Mouse (Mus musculus): ENCODE results near the gene Dennd5a. TPM values are rescaled to one million over a fixed set of nuclear protein-coding genes. Genes with fewer than 3 reads are reported as not detected.

Gene Dennd5a
- polyA plus RNA-seq, 1 experiment from 2014 or later: 50.3 TPM

DNA sequence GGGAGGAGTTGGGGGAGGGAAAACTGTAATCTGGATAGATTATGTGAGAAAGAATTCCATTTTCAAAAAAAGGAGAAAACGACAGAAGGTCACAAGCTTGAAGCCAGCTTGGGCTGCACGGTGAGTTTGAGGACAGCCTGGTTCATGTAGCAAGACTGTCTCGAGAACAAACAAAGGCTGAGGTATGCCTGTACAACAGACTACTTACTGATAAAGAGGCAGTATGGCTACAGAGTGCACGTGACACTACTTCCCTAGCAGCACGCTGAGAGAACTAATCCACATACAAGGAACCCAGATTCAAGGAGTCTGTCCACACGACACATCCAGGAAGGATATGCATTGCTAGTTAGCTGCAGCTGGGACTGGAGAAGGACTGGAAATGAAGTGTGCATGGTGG, 100.9 kb downstream of the Dennd5a start:
- 9% methylated on average over 6 of the region's 6 CpGs for WGBS
- Histone ChIP-seq H3K36me3 (no peaks in the 10 kb centered on the region), H3K4me2 (no peak overlapping the region), H3K4me3 (no peak overlapping the region), H3K27ac (ENCODE audit: poor library complexity, severe bottlenecking) (peak overlapping the region; percentile 10; the same call in 1 of the 2 replicates), H3K9me3 (replicated peaks) (no peaks in the 10 kb centered on the region), H3K27me3 (replicated peaks) (peaks cover 9% of the 10 kb centered on the region), H3K4me1 (replicated peaks) (peaks cover 37% of the 10 kb centered on the region), H3K9ac (no peak overlapping the region)
- no peak; the same call in 1 of the 2 replicates for ATAC-seq (ENCODE audit: insufficient number of reproducible peaks, low FRiP score)

DNA sequence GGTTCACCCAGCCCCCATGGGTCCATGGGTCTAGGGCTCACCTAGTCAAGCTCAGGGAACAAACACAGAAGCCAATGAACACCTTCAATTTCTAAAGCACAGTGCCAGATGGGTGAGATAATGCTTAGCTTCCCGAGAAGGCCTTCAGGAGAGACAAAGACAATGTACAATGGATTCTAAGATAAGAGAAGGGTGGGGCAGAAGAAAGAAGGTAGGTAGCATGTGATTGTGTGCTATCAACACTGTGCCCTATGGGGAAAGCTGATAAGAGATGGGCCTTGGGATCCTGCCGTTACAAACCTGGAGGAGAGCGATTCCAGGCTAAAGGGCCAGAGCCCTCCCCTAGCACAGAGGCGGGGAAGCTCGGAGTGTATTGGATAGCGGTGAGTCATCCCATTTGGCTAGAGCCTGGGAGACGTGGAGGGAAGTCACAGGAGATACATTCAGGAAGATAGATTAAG, 107.5 kb downstream of the Dennd5a start:
- no peaks in the 10 kb centered on the region for H3K27me3 ChIP-seq (replicated peaks)
- H3K9me3 ChIP-seq (replicated peaks): no peaks in the 10 kb centered on the region
- H3K4me2 ChIP-seq: peak overlapping the region; percentile 5; the same call in 1 of the 2 replicates
- H3K27ac ChIP-seq (ENCODE audit: poor library complexity, severe bottlenecking): no peak overlapping the region
- 14% methylated on average over 7 of the region's 7 CpGs for WGBS
- H3K9ac ChIP-seq: no peak overlapping the region
- H3K4me1 ChIP-seq (replicated peaks): peaks cover 61% of the 10 kb centered on the region
- H3K4me3 ChIP-seq: no peak overlapping the region
- no peaks in the 10 kb centered on the region for H3K36me3 ChIP-seq
- peak; percentile 65; the same call in 1 of the 2 replicates for ATAC-seq (ENCODE audit: insufficient number of reproducible peaks, low FRiP score)

DNA sequence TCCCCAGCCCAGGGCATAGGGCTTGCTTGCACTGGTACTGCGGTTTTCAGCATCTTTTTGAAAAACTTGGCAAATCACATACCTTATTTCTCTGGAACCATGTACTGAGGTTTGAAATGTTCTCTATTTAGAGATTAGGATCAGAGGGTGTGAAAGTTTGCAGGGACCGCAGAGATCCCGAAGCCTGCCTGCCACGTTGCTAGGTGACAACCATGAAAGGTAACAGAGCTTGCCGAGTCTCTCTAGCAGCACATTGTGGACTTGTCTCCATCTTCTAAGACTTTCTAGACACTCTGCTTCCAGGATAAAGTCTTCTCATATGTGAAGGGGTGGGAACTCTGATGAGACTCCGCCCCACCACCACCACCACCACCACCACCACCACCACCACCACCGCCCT, 108.3 kb downstream of the Dennd5a start:
- no peak for ATAC-seq (ENCODE audit: insufficient number of reproducible peaks, low FRiP score)
- H3K36me3 ChIP-seq: no peaks in the 10 kb centered on the region
- H3K9ac ChIP-seq: no peak overlapping the region
- no peak overlapping the region for H3K27ac ChIP-seq (ENCODE audit: poor library complexity, severe bottlenecking)
- no peaks in the 10 kb centered on the region for H3K9me3 ChIP-seq (replicated peaks)
- no peak overlapping the region for H3K4me3 ChIP-seq
- H3K4me1 ChIP-seq (replicated peaks): peaks cover 61% of the 10 kb centered on the region
- no peak overlapping the region for H3K4me2 ChIP-seq
- WGBS: 73% methylated on average over 7 of the region's 7 CpGs
- no peaks in the 10 kb centered on the region for H3K27me3 ChIP-seq (replicated peaks)

DNA sequence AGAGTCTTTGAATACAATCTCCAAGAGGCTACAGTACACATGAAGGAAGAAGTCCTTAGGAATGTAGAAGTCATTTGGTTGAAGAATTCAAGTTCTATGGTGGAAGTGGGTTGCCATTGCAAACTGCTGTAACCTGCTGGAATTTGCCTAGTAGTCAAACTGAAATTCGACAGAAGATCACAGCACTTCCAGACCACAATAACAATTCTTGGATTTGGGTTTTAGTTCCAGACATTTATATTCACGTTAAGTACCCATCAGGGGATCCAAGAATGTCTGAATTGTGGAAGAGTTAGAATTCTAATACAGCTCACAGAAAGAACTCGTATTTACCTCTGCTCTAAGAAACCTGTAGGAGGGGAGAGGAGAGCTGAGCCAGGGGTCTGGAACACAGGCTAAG, 109.7 kb downstream of the Dennd5a start:
- H3K4me3 ChIP-seq: no peak overlapping the region
- no peaks in the 10 kb centered on the region for H3K36me3 ChIP-seq
- H3K27ac ChIP-seq (ENCODE audit: poor library complexity, severe bottlenecking): no peak overlapping the region
- peaks cover 61% of the 10 kb centered on the region for H3K4me1 ChIP-seq (replicated peaks)
- H3K9ac ChIP-seq: no peak overlapping the region
- H3K9me3 ChIP-seq (replicated peaks): no peaks in the 10 kb centered on the region
- 75% methylated on average over 3 of the region's 3 CpGs for WGBS
- no peak overlapping the region for H3K4me2 ChIP-seq
- H3K27me3 ChIP-seq (replicated peaks): no peaks in the 10 kb centered on the region
- ATAC-seq (ENCODE audit: insufficient number of reproducible peaks, low FRiP score): no peak

DNA sequence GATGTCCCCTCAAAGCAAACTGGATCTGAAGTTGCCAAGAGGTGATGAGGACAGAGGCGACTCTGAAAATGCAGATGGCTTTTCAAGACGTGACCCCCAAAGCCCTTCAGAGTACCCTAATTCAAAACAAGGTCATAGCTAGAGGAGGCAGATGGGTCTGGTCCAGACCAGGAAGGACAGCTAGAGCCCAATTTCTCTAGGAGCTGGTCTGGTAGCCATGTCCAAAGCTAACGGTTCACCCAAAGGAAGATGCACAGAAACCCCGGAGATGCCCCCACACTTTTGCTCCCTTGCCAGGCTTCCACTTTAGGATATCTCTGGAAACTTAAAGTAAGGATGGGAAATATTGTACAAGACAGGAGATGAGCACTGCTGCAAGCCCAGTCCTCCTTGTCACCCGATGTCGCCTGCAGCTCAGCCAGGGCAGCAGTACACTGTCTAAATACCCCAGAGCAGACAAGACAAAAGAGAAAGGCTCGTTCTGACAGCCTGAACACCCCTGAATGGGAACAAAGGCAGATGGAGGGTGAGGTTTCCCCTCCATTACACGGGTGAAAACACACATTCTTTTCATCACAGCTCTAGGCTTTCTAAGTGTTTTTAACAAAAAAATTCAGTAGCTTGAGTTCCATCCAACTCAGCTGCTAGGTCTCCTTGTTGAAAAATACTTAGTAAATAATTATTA, 110.4 kb downstream of the Dennd5a start:
- no peaks in the 10 kb centered on the region for H3K36me3 ChIP-seq
- WGBS: 53% methylated on average over 8 of the region's 8 CpGs
- H3K9me3 ChIP-seq (replicated peaks): no peaks in the 10 kb centered on the region
- H3K4me1 ChIP-seq (replicated peaks): peaks cover 56% of the 10 kb centered on the region
- peak overlapping the region; percentile 59 for H3K27ac ChIP-seq (ENCODE audit: poor library complexity, severe bottlenecking)
- no peaks in the 10 kb centered on the region for H3K27me3 ChIP-seq (replicated peaks)
- 0 out of 2 replicates have a peak overlapping the region, but pooled peaks have one; percentile 13 for H3K4me2 ChIP-seq
- no peak overlapping the region for H3K9ac ChIP-seq
- H3K4me3 ChIP-seq: no peak overlapping the region
- no peak for ATAC-seq (ENCODE audit: insufficient number of reproducible peaks, low FRiP score)

DNA sequence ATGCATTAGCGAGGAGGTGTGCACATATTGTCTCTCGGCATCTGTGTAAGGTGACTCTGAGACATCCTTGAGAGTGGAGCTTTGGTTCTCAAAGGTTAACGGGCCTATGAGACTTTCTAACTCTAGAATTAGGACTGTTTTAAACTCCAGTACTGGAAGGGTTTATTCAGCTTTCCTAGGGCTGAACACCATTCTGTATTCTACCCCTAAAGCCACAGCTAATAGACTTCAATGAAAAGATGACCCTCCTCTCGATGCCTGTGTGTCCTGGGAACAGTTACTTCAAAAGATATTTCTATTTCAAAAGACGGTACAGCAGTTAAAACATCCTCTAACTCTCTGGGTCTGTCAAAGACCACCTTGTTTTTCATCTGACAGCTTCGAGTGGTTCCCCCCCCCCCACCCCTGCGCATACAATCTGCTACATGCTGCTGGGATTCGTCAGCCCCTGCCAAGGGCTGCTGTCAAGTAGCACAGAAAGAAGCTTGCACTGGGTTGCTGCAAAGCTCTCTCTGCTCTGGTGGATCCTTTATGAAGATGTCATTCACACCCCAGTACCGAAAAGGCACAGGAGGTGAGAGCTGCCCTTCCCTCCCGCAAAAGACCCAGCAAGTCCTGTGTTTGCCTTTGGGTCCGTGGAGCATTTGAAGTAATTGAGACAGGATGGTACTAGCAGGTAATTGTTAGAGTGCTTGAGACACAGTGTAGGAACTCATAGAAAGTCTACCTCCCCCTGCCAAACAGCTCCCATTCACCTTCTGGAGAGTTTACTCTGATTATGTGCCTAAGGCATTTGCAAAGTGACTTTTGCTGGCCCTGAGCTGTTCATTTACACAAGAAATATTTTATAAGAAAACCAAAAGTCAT, 111.2 kb downstream of the Dennd5a start:
- Histone ChIP-seq H3K4me2 (peak overlapping the region; percentile 13; the same call in 1 of the 2 replicates), H3K36me3 (no peaks in the 10 kb centered on the region), H3K9me3 (replicated peaks) (no peaks in the 10 kb centered on the region), H3K4me1 (replicated peaks) (peaks cover 48% of the 10 kb centered on the region), H3K9ac (no peak overlapping the region), H3K4me3 (no peak overlapping the region), H3K27me3 (replicated peaks) (no peaks in the 10 kb centered on the region), H3K27ac (ENCODE audit: poor library complexity, severe bottlenecking) (peak overlapping the region; percentile 59)
- 28% methylated on average over 11 of the region's 11 CpGs for WGBS
- ATAC-seq (ENCODE audit: insufficient number of reproducible peaks, low FRiP score): peak; percentile 47; the same call in 1 of the 2 replicates

DNA sequence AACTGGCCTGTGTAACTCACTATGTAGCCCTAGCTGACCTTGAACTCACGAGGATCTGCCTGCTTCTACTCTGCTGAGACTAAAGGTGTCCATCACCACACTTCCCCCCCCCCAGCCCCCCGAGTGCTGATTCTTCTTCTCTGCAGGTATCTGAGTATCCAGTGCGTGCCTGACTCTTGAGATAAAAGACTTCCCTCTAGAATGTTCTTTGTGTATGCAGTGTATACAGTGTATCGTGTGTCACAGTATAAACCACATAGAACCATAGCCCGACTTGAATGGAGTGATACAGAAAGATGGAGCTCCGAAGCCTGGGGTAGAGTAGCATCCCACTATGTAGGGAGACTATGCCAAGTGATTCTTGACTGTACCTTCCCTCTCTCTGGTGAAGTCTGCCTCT, 116.2 kb downstream of the Dennd5a start:
- ATAC-seq (ENCODE audit: insufficient number of reproducible peaks, low FRiP score): no peak
- Histone ChIP-seq H3K9me3 (replicated peaks) (no peaks in the 10 kb centered on the region), H3K4me2 (no peak overlapping the region), H3K27me3 (replicated peaks) (no peaks in the 10 kb centered on the region), H3K4me3 (no peak overlapping the region), H3K36me3 (no peaks in the 10 kb centered on the region), H3K27ac (ENCODE audit: poor library complexity, severe bottlenecking) (no peak overlapping the region), H3K4me1 (replicated peaks) (peaks cover 20% of the 10 kb centered on the region), H3K9ac (no peak overlapping the region)
- 83% methylated on average over 6 of the region's 6 CpGs for WGBS

Other genes with a start within 250 kb of the Dennd5a start
- not detected in 2 replicates for gene BC051019, start 236.6 kb downstream of the Dennd5a start, polyA plus RNA-seq (2016; fragmentation: Nextera tagmentation; extraction: Ambion mirVana)
- not detected in 2 replicates for gene Ascl3, start 228.7 kb downstream of the Dennd5a start, polyA plus RNA-seq (2016; fragmentation: Nextera tagmentation; extraction: Ambion mirVana)
- 54.1 and 56.4 TPM in 2 replicates for gene Tmem9b, start 207.6 kb downstream of the Dennd5a start, polyA plus RNA-seq (2016; fragmentation: Nextera tagmentation; extraction: Ambion mirVana)
- gene Nrip3, start 178.4 kb downstream of the Dennd5a start, polyA plus RNA-seq (2016; fragmentation: Nextera tagmentation; extraction: Ambion mirVana): 0.71 and 1.0 TPM in 2 replicates
- 9.3 and 10.1 TPM in 2 replicates for gene Scube2, start 94.8 kb downstream of the Dennd5a start, polyA plus RNA-seq (2016; fragmentation: Nextera tagmentation; extraction: Ambion mirVana)
- 56.9 and 63.5 TPM in 2 replicates for gene Tmem41b, start 26.5 kb upstream of the Dennd5a start, polyA plus RNA-seq (2016; fragmentation: Nextera tagmentation; extraction: Ambion mirVana)
- 43.8 and 43.9 TPM in 2 replicates for gene Ipo7, start 57.8 kb upstream of the Dennd5a start, polyA plus RNA-seq (2016; fragmentation: Nextera tagmentation; extraction: Ambion mirVana)
- 16.0 and 17.1 TPM in 2 replicates for gene Zfp143, start 100.7 kb upstream of the Dennd5a start, polyA plus RNA-seq (2016; fragmentation: Nextera tagmentation; extraction: Ambion mirVana)
- 38.1 and 38.6 TPM in 2 replicates for gene Wee1, start 161.6 kb upstream of the Dennd5a start, polyA plus RNA-seq (2016; fragmentation: Nextera tagmentation; extraction: Ambion mirVana)